Mouse (Mus musculus): ENCODE measurements around the gene 1700021F07Rik. TPM values are rescaled to one million over a fixed set of nuclear protein-coding genes. Genes with fewer than 3 reads are reported as not detected.

1700021F07Rik gene
- polyA plus RNA-seq, 1 experiment from 2014 or later, result not detected

- Histone ChIP-seq H3K4me3 (ENCODE audit: low read depth, low read length) (no peak overlapping the region), H3K4me1 (replicated peaks; ENCODE audit: control insufficient read depth, insufficient read depth) (no peaks in the 10 kb centered on the region), H3K36me3 (ENCODE audit: control insufficient read depth, insufficient read depth, low read length) (no peaks in the 10 kb centered on the region), H3K9me3 (ENCODE audit: control insufficient read depth, low read length) (no peaks in the 10 kb centered on the region), H3K27me3 (ENCODE audit: control insufficient read depth, insufficient read depth, low read length) (no peaks in the 10 kb centered on the region), H3K9ac (ENCODE audit: low read length) (no peak overlapping the region), H3K4me2 (replicated peaks; ENCODE audit: low read depth) (no peak overlapping the region), H3K27ac (replicated peaks) (no peak overlapping the region)
- TF ChIP-seq EP300 (optimal IDR thresholded peaks at IDR 0.05) (no peak), CTCF (IDR thresholded peaks at IDR 0.05; ENCODE audit: low read depth) (no peak)
- 69% methylated on average over 9 of the region's 9 CpGs for WGBS
- DNase-seq (ENCODE audit: low spot score) (no peak), ATAC-seq (ENCODE audit: low FRiP score, low TSS enrichment) (peak; percentile 38; the same call in 1 of the 2 replicates)
Measured at GRCm38 (mm10) chr2:173535886-173536285, 13.5 kb downstream of the 1700021F07Rik start.

DNA sequence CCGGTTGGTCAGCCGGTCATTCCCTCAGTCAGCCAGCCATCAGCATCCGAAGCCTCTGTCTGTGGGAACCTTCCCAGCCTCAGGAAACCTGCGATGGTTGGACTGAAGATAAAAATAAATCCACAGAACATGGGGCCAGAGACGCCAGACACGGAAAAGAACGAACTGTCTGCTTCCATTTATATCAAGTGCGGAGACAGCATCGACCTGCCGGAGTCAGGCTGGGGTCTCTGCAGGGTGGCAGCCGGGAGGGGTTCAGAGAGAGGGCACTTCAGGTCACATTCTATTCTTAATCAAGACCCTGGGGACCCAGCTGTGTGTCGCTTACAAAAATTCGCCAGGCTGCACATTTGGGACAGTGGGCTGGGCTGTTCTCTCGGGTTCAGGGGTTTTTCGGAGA lies 17.4 kb downstream of the 1700021F07Rik start:
- DNase-seq (ENCODE audit: low spot score) (no peak), ATAC-seq (ENCODE audit: low FRiP score, low TSS enrichment) (no peak)
- 53% methylated on average over 15 of the region's 15 CpGs for WGBS
- Histone ChIP-seq H3K27ac (replicated peaks) (no peak overlapping the region), H3K9me3 (ENCODE audit: control insufficient read depth, low read length) (no peaks in the 10 kb centered on the region), H3K36me3 (ENCODE audit: control insufficient read depth, insufficient read depth, low read length) (no peaks in the 10 kb centered on the region), H3K27me3 (ENCODE audit: control insufficient read depth, insufficient read depth, low read length) (no peaks in the 10 kb centered on the region), H3K4me1 (replicated peaks; ENCODE audit: control insufficient read depth, insufficient read depth) (no peaks in the 10 kb centered on the region), H3K9ac (ENCODE audit: low read length) (no peak overlapping the region), H3K4me2 (replicated peaks; ENCODE audit: low read depth) (no peak overlapping the region), H3K4me3 (ENCODE audit: low read depth, low read length) (no peak overlapping the region)
- TF ChIP-seq CTCF (IDR thresholded peaks at IDR 0.05; ENCODE audit: low read depth), result no peak
- no peak for TF ChIP-seq EP300 (optimal IDR thresholded peaks at IDR 0.05)

DNA sequence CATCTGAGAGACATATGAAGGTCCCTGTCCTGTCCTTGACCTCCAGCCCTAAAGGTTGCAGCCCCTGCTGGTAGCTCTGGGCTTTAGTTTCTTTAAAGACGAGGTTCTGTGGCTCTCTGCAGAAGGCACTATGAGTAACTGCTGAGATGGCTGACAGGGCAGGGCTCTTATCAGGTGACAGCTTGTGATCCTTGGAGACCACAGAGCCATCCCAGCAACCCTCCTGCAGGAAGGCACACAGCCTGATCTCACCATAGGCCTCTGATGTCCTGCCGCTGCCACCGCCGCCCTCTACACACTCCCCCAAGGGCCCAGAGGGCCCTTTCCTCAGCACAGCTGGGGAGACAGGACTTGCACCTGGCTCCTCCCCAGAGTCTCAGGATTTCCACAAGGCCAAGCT lies 19.4 kb downstream of the 1700021F07Rik start:
- ATAC-seq (ENCODE audit: low FRiP score, low TSS enrichment) (no peak), DNase-seq (ENCODE audit: low spot score) (no peak)
- WGBS, result 77% methylated on average over 4 of the region's 4 CpGs
- no peak overlapping the region for H3K27ac ChIP-seq (replicated peaks)
- no peaks in the 10 kb centered on the region for H3K27me3 ChIP-seq (ENCODE audit: control insufficient read depth, insufficient read depth, low read length)
- H3K4me1 ChIP-seq (replicated peaks; ENCODE audit: control insufficient read depth, insufficient read depth), result no peaks in the 10 kb centered on the region
- H3K36me3 ChIP-seq (ENCODE audit: control insufficient read depth, insufficient read depth, low read length), result no peaks in the 10 kb centered on the region
- no peak for TF ChIP-seq CTCF (IDR thresholded peaks at IDR 0.05; ENCODE audit: low read depth)
- no peak for TF ChIP-seq EP300 (optimal IDR thresholded peaks at IDR 0.05)
- H3K4me3 ChIP-seq (ENCODE audit: low read depth, low read length), result no peak overlapping the region
- no peak overlapping the region for H3K4me2 ChIP-seq (replicated peaks; ENCODE audit: low read depth)
- no peak overlapping the region for H3K9ac ChIP-seq (ENCODE audit: low read length)
- no peaks in the 10 kb centered on the region for H3K9me3 ChIP-seq (ENCODE audit: control insufficient read depth, low read length)

GRCm38 (mm10) chr2:173542716-173543115 lies 20.3 kb downstream of the 1700021F07Rik start:
- no peak for TF ChIP-seq EP300 (optimal IDR thresholded peaks at IDR 0.05)
- no peak for TF ChIP-seq CTCF (IDR thresholded peaks at IDR 0.05; ENCODE audit: low read depth)
- H3K27ac ChIP-seq (replicated peaks), result no peak overlapping the region
- no peak for ATAC-seq (ENCODE audit: low FRiP score, low TSS enrichment)
- H3K9me3 ChIP-seq (ENCODE audit: control insufficient read depth, low read length), result no peaks in the 10 kb centered on the region
- H3K9ac ChIP-seq (ENCODE audit: low read length), result no peak overlapping the region
- H3K4me1 ChIP-seq (replicated peaks; ENCODE audit: control insufficient read depth, insufficient read depth), result no peaks in the 10 kb centered on the region
- H3K4me3 ChIP-seq (ENCODE audit: low read depth, low read length), result no peak overlapping the region
- 79% methylated on average over 4 of the region's 4 CpGs for WGBS
- H3K27me3 ChIP-seq (ENCODE audit: control insufficient read depth, insufficient read depth, low read length), result no peaks in the 10 kb centered on the region
- no peak for DNase-seq (ENCODE audit: low spot score)
- H3K4me2 ChIP-seq (replicated peaks; ENCODE audit: low read depth), result no peak overlapping the region
- no peaks in the 10 kb centered on the region for H3K36me3 ChIP-seq (ENCODE audit: control insufficient read depth, insufficient read depth, low read length)

- DNase-seq (ENCODE audit: low spot score) (peak; percentile 84), ATAC-seq (ENCODE audit: low FRiP score, low TSS enrichment) (peak; percentile 72)
- WGBS, result 40% methylated on average over 14 of the region's 15 CpGs
- Histone ChIP-seq H3K4me1 (replicated peaks; ENCODE audit: control insufficient read depth, insufficient read depth) (no peaks in the 10 kb centered on the region), H3K4me2 (replicated peaks; ENCODE audit: low read depth) (no peak overlapping the region), H3K27me3 (ENCODE audit: control insufficient read depth, insufficient read depth, low read length) (no peaks in the 10 kb centered on the region), H3K4me3 (ENCODE audit: low read depth, low read length) (no peak overlapping the region), H3K36me3 (ENCODE audit: control insufficient read depth, insufficient read depth, low read length) (no peaks in the 10 kb centered on the region), H3K27ac (replicated peaks) (no peak overlapping the region), H3K9ac (ENCODE audit: low read length) (no peak overlapping the region), H3K9me3 (ENCODE audit: control insufficient read depth, low read length) (no peaks in the 10 kb centered on the region)
- TF ChIP-seq CTCF (IDR thresholded peaks at IDR 0.05; ENCODE audit: low read depth) (peak; percentile 90), EP300 (optimal IDR thresholded peaks at IDR 0.05) (no peak)
Measured at GRCm38 (mm10) chr2:173545992-173546703, 23.8 kb downstream of the 1700021F07Rik start.

DNA sequence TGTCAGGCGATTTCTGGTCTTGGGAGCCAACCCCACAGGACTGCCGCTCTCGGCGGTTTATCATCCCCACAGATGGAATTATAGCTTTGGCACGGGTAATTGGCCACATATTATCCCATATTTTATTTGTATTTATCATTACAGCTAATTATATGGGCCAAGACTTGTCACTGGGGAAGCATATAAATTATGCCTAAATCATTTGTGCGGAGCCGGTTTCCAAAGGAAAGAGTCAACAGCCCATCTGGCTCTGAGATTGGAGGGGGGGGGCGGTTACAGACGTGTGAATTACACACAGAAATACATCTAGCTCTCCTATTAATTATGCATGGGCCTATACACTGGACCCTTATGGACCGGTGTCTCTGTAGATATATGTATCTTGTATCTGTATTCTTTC lies 26.9 kb downstream of the 1700021F07Rik start:
- Histone ChIP-seq H3K9me3 (ENCODE audit: control insufficient read depth, low read length) (no peaks in the 10 kb centered on the region), H3K27ac (replicated peaks) (no peak overlapping the region), H3K4me2 (replicated peaks; ENCODE audit: low read depth) (no peak overlapping the region), H3K4me1 (replicated peaks; ENCODE audit: control insufficient read depth, insufficient read depth) (no peaks in the 10 kb centered on the region), H3K36me3 (ENCODE audit: control insufficient read depth, insufficient read depth, low read length) (no peaks in the 10 kb centered on the region), H3K9ac (ENCODE audit: low read length) (no peak overlapping the region), H3K27me3 (ENCODE audit: control insufficient read depth, insufficient read depth, low read length) (no peaks in the 10 kb centered on the region), H3K4me3 (ENCODE audit: low read depth, low read length) (no peak overlapping the region)
- WGBS, result 70% methylated on average over 10 of the region's 10 CpGs
- no peak for DNase-seq (ENCODE audit: low spot score)
- ATAC-seq (ENCODE audit: low FRiP score, low TSS enrichment), result no peak
- TF ChIP-seq CTCF (IDR thresholded peaks at IDR 0.05; ENCODE audit: low read depth) (no peak), EP300 (optimal IDR thresholded peaks at IDR 0.05) (no peak)
